Mouse (Mus musculus) E14TG2a.4 (cell line): ENCODE measurements around the gene 0610030E20Rik.

Source experiments
- H3K27me3 ChIP-seq: 2 replicates; pipeline ENCODE4 v1.6.1; 2014; ENCODE audit warnings: low read length, control low read depth; ENCODE audit not compliant: insufficient read depth
- H3K36me3 ChIP-seq: 2 replicates; pipeline ENCODE4 v1.6.1; 2014; ENCODE audit warnings: low read length, control low read depth; ENCODE audit not compliant: insufficient read depth
- H3K4me1 ChIP-seq: replicated peaks from 2 replicates; pipeline ENCODE4 v1.6.1; 2014; ENCODE audit warnings: low read depth, low read length, control low read depth
- H3K4me3 ChIP-seq: replicated peaks from 2 replicates; pipeline ENCODE4 v1.5.1; 2014; ENCODE audit warnings: mild to moderate bottlenecking, low read length
- H3K9me3 ChIP-seq: 2 replicates; pipeline ENCODE4 v1.6.1; 2014; ENCODE audit warnings: low read length, control low read depth
- CTCF ChIP-seq: conservative IDR thresholded peaks from 2 replicates; pipeline ENCODE4 v1.5.1; 2014; ENCODE audit warnings: low read length
- NANOG ChIP-seq: IDR thresholded peaks from 2 replicates; pipeline ENCODE4 v1.6.1; 2014; ENCODE audit warnings: borderline replicate concordance, low read length, mixed read lengths
- POU5F1 ChIP-seq: IDR thresholded peaks from 2 replicates; pipeline ENCODE4 v1.6.1; 2014; ENCODE audit warnings: low read length, borderline replicate concordance

0610030E20Rik gene

DNA sequence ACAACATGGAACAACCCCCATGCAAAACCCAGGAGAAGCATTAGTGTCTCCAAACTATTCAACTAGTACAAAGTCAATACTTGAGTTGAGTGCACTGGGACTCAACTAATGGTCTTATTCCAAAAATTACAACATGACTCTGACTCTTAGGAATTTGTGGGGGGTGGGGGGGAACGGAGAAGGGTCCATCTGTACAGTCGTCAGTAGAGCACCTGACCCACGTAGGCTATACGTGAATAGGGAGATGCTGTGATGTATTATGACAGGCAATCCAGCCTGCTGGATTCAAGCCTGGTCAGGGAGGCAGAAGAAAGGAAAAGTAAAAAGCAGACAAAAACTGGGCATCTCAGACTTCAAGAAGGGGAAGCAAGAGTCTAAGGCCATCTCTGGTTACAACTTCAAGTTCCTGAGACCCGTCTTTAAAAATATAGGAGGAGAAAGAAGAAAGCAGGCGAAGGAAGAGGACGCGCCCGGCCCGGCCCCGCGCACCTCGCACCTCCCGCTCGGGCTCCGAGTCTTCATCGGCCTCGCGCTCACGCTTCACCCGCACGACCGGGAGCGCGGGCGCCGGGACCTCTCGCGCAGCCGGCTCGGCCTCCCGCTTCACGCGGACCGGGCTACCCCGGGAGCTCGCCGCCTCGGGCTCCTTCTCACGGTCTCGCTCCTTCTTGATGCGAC is 2.6 kb upstream of the 0610030E20Rik start:
- H3K4me3 ChIP-seq, result peak overlapping the region; percentile 95
- peaks cover 42% of the 10 kb centered on the region for H3K4me1 ChIP-seq
- no peaks in the 10 kb centered on the region for H3K9me3 ChIP-seq
- H3K27me3 ChIP-seq, result no peaks in the 10 kb centered on the region; the same call in 1 of the 2 replicates
- no peak for TF ChIP-seq POU5F1
- TF ChIP-seq CTCF, result no peak
- TF ChIP-seq NANOG, result no peak
- peaks cover 43% of the 10 kb centered on the region for H3K36me3 ChIP-seq

DNA sequence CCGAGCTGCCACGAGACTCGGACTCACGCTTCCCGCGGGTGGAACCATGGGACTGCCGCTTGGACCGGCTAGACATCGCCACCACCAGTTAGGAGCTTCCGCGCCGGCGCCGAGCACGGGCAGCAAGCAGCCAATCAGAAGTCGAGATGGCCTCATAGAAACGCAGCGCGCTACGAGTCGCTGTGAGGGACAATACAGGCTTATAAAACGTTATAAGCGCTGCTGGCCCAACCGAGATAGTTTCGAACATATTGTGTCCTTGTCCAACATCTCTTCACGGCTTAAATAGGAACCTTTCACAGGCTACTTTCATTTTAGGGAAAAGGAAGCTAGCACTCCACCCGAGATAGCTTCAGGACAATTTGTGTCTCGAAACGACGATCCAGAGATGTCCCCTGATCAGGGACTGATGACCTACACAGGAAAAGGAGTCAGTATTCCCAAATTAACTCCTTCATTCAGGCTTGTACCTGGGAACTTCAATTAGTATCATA is 2.0 kb upstream of the 0610030E20Rik start, which contains the start of gene Usp39:
Gene Usp39 (minus strand): TSS at position 111 of the 494 bp plus-strand sequence.
- H3K4me1 ChIP-seq, result peaks cover 42% of the 10 kb centered on the region
- H3K27me3 ChIP-seq, result no peaks in the 10 kb centered on the region; the same call in 1 of the 2 replicates

DNA sequence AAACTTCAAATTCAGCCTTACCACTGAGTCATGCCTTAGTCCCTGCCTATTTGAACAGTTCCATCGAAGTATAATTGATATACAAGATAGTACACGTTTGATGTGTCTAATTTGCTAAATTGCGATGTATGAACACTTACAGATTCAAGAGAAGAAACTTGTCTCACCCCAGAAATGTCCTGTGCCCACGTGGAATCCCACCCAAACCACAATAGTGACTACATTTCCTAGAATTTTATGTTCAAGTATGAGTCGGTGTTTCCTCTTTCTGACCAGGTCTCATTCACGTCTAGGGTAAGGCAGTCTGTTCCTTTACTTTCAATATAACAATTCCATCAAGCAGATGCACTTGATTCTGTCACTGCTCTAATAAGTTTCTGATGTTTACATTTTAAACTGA is 1.5 kb upstream of the 0610030E20Rik start:
- TF ChIP-seq CTCF (no peak), POU5F1 (no peak), NANOG (no peak)
- Histone ChIP-seq H3K27me3 (no peaks in the 10 kb centered on the region; the same call in 1 of the 2 replicates), H3K36me3 (peaks cover 45% of the 10 kb centered on the region), H3K4me3 (peak overlapping the region; percentile 95; the same call in 1 of the 2 replicates), H3K9me3 (no peaks in the 10 kb centered on the region), H3K4me1 (peaks cover 42% of the 10 kb centered on the region)

More for the DNA sequence above, 2.0 kb upstream of the 0610030E20Rik start, which contains the start of gene Usp39:
- TF ChIP-seq NANOG (no peak), POU5F1 (no peak), CTCF (no peak)
- Histone ChIP-seq H3K4me3 (peak within 1 kb of the TSS; percentile 95), H3K36me3 (peaks cover 43% of the 10 kb centered on the region), H3K9me3 (no peaks in the 10 kb centered on the region)

DNA sequence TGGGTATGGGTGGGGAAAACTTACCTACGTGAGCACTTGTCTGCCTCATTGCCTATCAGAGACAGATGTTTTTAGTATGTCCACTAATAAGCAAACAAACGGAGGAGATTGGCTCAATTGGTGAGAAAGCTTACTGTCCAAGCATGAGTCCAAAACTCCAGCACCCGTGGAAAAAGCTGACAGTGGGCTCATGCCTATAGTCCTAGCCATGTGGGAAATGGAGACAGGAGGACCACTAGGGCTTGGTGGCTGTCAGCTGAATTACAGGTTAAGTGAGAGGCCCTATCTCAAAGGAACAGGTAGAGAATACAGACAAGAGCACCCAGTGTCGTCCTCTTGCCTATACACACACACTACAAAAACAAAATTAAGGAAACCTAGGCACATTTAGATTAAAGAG is 856 bp upstream of the 0610030E20Rik start:
- TF ChIP-seq CTCF, result no peak
- TF ChIP-seq NANOG, result no peak
- TF ChIP-seq POU5F1, result no peak
- H3K27me3 ChIP-seq, result no peaks in the 10 kb centered on the region; the same call in 1 of the 2 replicates
- no peaks in the 10 kb centered on the region for H3K9me3 ChIP-seq
- H3K4me1 ChIP-seq, result peaks cover 42% of the 10 kb centered on the region
- H3K36me3 ChIP-seq, result peaks cover 45% of the 10 kb centered on the region
- 0 out of 2 replicates have a peak overlapping the region, but pooled peaks have one; percentile 88 for H3K4me3 ChIP-seq

DNA sequence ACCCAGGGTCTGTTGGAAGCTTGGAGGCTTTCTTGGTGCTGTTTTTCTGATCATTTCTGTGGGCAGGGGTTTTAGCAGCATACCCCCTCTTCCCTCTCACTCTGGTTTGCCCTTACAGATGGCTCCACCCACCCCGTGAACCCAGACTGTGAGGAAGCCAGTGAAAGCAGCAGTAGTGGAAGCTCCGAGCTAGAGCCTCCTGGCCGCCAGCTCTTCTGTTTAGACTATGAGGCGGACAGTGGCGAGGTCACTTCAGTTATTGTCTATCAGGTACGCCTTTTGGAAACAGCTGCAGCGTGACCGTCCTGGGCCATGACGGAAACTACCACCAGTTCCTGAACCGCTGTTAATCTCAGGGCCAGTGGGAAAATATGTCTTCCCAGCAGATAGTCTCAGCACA is 1.3 kb downstream of the 0610030E20Rik start:
- no peaks in the 10 kb centered on the region for H3K9me3 ChIP-seq
- no peaks in the 10 kb centered on the region; the same call in 1 of the 2 replicates for H3K27me3 ChIP-seq
- peaks cover 36% of the 10 kb centered on the region for H3K36me3 ChIP-seq
- TF ChIP-seq NANOG, result no peak
- no peak for TF ChIP-seq CTCF
- TF ChIP-seq POU5F1, result no peak
- peak overlapping the region; percentile 88; the same call in 1 of the 2 replicates for H3K4me3 ChIP-seq
- H3K4me1 ChIP-seq, result peaks cover 48% of the 10 kb centered on the region

DNA sequence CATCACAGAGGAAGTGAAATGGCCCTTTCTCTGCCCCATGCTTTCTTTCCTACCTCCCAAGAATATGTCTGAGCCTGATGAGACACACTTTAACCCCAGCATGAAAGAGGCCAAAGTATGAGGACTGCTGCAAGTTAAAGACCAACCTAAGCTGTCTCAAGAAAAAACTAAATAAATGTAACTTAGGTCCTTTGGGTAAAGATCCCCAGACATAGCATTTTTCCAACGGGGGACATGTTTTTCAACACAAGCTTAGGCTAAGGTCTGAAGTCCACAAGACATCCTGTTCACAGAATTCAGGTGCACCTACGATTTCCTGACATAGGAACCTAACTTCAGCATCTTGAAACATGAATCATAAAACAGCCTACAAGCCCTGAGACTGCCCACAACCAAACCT is 3.1 kb downstream of the 0610030E20Rik start:
- TF ChIP-seq POU5F1 (no peak), CTCF (no peak), NANOG (no peak)
- Histone ChIP-seq H3K4me1 (peaks cover 44% of the 10 kb centered on the region), H3K4me3 (no peak overlapping the region), H3K27me3 (peaks cover 10% of the 10 kb centered on the region), H3K36me3 (peaks cover 36% of the 10 kb centered on the region), H3K9me3 (no peaks in the 10 kb centered on the region)

DNA sequence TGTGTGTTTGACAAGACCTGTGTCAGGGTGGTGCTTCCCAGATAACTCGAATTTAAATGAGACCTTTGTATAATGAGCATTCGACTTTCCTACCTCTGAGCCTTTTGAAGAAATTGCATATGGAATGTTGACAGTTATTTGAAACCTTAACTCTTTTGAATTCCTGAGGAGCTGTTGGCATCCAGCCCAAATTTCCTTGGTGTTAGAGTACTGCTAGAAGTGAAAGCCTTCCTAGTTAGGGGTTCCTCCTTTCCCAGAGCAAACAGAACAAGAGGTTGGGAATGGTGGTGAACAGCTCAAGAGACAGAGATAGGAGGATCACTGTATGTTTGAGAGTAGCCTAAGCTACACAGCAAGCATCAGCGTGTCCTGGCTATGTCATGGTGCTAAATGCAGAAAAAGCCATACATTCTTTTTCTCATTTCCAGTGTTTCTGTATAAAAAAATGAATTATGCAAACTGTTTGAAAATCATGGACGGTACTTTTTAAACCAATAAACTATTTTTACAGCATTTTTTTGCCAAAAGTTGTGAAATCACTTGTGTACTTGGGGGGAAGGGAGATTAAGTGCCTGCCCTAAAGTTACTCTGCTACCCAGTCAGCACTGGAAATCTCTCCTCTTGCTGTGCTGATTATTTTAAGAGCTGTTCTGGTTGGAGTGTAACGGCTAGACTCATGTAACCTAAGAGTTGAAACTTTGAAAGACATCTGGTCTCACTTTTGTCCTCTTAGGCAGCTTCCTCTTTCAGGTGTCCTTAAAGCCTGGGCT is 5.7 kb downstream of the 0610030E20Rik start:
- TF ChIP-seq CTCF, result no peak
- TF ChIP-seq NANOG, result no peak
- no peak for TF ChIP-seq POU5F1
- peaks cover 24% of the 10 kb centered on the region for H3K27me3 ChIP-seq
- H3K4me3 ChIP-seq, result no peak overlapping the region
- H3K36me3 ChIP-seq, result peaks cover 45% of the 10 kb centered on the region
- H3K4me1 ChIP-seq, result peaks cover 43% of the 10 kb centered on the region
- H3K9me3 ChIP-seq, result no peaks in the 10 kb centered on the region

DNA sequence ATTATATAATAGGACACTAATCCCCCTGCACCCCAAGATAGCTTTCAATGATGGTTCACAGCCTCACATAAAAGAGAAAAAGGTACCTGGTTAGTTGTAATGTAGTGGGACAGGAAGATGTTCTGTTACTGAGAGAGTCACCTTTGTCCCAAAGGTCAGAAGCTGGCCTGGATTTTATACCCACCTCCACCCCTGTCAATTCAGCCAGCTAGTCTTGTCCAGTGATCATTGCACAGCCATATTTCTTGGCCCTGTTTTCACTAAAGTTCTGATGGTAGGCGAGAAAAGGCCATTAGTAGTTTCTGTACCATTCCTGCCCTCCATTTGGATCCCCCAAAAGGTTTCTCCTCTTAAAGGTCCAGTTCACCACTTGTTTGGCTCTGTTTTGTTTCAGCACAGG is 6.9 kb downstream of the 0610030E20Rik start:
- peaks cover 49% of the 10 kb centered on the region for H3K36me3 ChIP-seq
- no peaks in the 10 kb centered on the region for H3K9me3 ChIP-seq
- H3K4me1 ChIP-seq, result peaks cover 43% of the 10 kb centered on the region
- H3K4me3 ChIP-seq, result no peak overlapping the region
- TF ChIP-seq CTCF, result no peak
- TF ChIP-seq NANOG, result no peak
- no peak for TF ChIP-seq POU5F1
- peaks cover 24% of the 10 kb centered on the region for H3K27me3 ChIP-seq
